Mouse (Mus musculus): Measurements from ENCODE around the gene Fbxl21.

Gene Fbxl21

GRCm38 (mm10) chr13:56522081-56522820 lies at the start of gene Fbxl21:
Gene Fbxl21, plus strand, starts transcription at chr13:56522472.
- DNase-seq (ENCODE audit: low spot score), result peak; percentile 94

- DNase-seq (ENCODE audit: low spot score), result no peak
Measured at GRCm38 (mm10) chr13:56472661-56473060, 49.6 kb upstream of the Fbxl21 start.

- DNase-seq (ENCODE audit: low spot score), result peak; percentile 69
Measured at GRCm38 (mm10) chr13:56475363-56475762, 46.9 kb upstream of the Fbxl21 start.

- peak; percentile 93 for DNase-seq (ENCODE audit: low spot score)
Measured at GRCm38 (mm10) chr13:56476790-56477189, 45.5 kb upstream of the Fbxl21 start.

- DNase-seq (ENCODE audit: low spot score), result no peak
Measured at GRCm38 (mm10) chr13:56477271-56477670, 45.0 kb upstream of the Fbxl21 start.

- DNase-seq (ENCODE audit: low spot score), result no peak
Measured at GRCm38 (mm10) chr13:56478027-56478426, 44.2 kb upstream of the Fbxl21 start.

GRCm38 (mm10) chr13:56482146-56482545 lies 40.1 kb upstream of the Fbxl21 start, which contains the start of gene Il9:
Gene Il9, minus strand, starts transcription at chr13:56482246.
- DNase-seq (ENCODE audit: low spot score), result no peak

GRCm38 (mm10) chr13:56488012-56488411 lies 34.3 kb upstream of the Fbxl21 start:
- DNase-seq (ENCODE audit: low spot score), result no peak

GRCm38 (mm10) chr13:56494440-56494839 lies 27.8 kb upstream of the Fbxl21 start:
- DNase-seq (ENCODE audit: low spot score), result no peak

GRCm38 (mm10) chr13:56500132-56500531 lies 22.1 kb upstream of the Fbxl21 start:
- no peak for DNase-seq (ENCODE audit: low spot score)

- DNase-seq (ENCODE audit: low spot score), result no peak
Measured at GRCm38 (mm10) chr13:56500636-56501035, 21.6 kb upstream of the Fbxl21 start.

- no peak for DNase-seq (ENCODE audit: low spot score)
Measured at GRCm38 (mm10) chr13:56501866-56502420, 20.3 kb upstream of the Fbxl21 start.

- peak; percentile 84 for DNase-seq (ENCODE audit: low spot score)
Measured at GRCm38 (mm10) chr13:56506871-56507496, 15.3 kb upstream of the Fbxl21 start.

GRCm38 (mm10) chr13:56509796-56510195 lies 12.5 kb upstream of the Fbxl21 start:
- DNase-seq (ENCODE audit: low spot score), result no peak

GRCm38 (mm10) chr13:56513595-56513994 lies 8.7 kb upstream of the Fbxl21 start:
- no peak for DNase-seq (ENCODE audit: low spot score)

GRCm38 (mm10) chr13:56516311-56516710 lies 6.0 kb upstream of the Fbxl21 start:
- no peak for DNase-seq (ENCODE audit: low spot score)

GRCm38 (mm10) chr13:56516816-56517215 lies 5.5 kb upstream of the Fbxl21 start:
- DNase-seq (ENCODE audit: low spot score), result no peak

GRCm38 (mm10) chr13:56522821-56523167 lies 522 bp downstream of the Fbxl21 start:
- DNase-seq (ENCODE audit: low spot score), result no peak

- no peak for DNase-seq (ENCODE audit: low spot score)
Measured at GRCm38 (mm10) chr13:56526871-56527270, 4.6 kb downstream of the Fbxl21 start.

GRCm38 (mm10) chr13:56527846-56528245 lies 5.6 kb downstream of the Fbxl21 start:
- DNase-seq (ENCODE audit: low spot score), result no peak

- DNase-seq (ENCODE audit: low spot score), result no peak
Measured at GRCm38 (mm10) chr13:56528281-56528680, 6.0 kb downstream of the Fbxl21 start.

- DNase-seq (ENCODE audit: low spot score), result no peak
Measured at GRCm38 (mm10) chr13:56529031-56529430, 6.8 kb downstream of the Fbxl21 start.

GRCm38 (mm10) chr13:56529685-56530084 lies 7.4 kb downstream of the Fbxl21 start:
- DNase-seq (ENCODE audit: low spot score), result no peak

Data from T-cell, adult 2 months (primary cell).